Mouse (Mus musculus) limb, embryonic 14.5 days (tissue): ENCODE data around the gene Upk3a. TPM values are rescaled to one million over a fixed set of nuclear protein-coding genes. Genes with fewer than 3 reads are reported as not detected.

Source experiments
- ATAC-seq: fragments of 200-750 bp; cut with Nextera tagmentation; 2 replicates; pipeline ENCODE4 v1.8.0; 2017; ENCODE audit warnings: low read depth, moderate number of reproducible peaks, moderate TSS enrichment; ENCODE audit not compliant: low FRiP score
- DNase-seq: peaks from one replicate; pipeline ENCODE4 v3.0.0-alpha.2; 2015; ENCODE audit warnings: low spot score
- H3K27ac ChIP-seq: fragments of 300-500 bp; sonication (generic); replicated peaks from 2 replicates; pipeline ENCODE4 v1.5.1; 2014; ENCODE audit warnings: low read depth, mild to moderate bottlenecking, low read length, moderate library complexity, mixed read lengths
- H3K27me3 ChIP-seq: fragments of 300-500 bp; sonication (generic); 2 replicates; pipeline ENCODE4 v1.6.1; 2014; ENCODE audit warnings: low read length, mixed read lengths; ENCODE audit not compliant: control insufficient read depth, insufficient read depth
- H3K36me3 ChIP-seq: fragments of 300-500 bp; sonication (generic); 2 replicates; pipeline ENCODE4 v1.6.1; 2014; ENCODE audit warnings: mild to moderate bottlenecking, low read length, moderate library complexity, mixed read lengths; ENCODE audit not compliant: control insufficient read depth, insufficient read depth
- H3K4me1 ChIP-seq: fragments of 300-500 bp; sonication (generic); 2 replicates; pipeline ENCODE4 v1.6.1; 2014; ENCODE audit warnings: antibody characterized with exemption, low read length, mixed read lengths; ENCODE audit not compliant: control insufficient read depth, insufficient read depth
- H3K4me2 ChIP-seq: fragments of 300-500 bp; sonication (generic); replicated peaks from 2 replicates; pipeline ENCODE4 v1.6.1; 2014; ENCODE audit warnings: low read depth, mild to moderate bottlenecking, low read length, moderate library complexity; ENCODE audit not compliant: severe bottlenecking
- H3K4me3 ChIP-seq: fragments of 300-500 bp; sonication (generic); replicated peaks from 2 replicates; pipeline ENCODE4 v1.5.1; 2014; ENCODE audit warnings: low read length
- H3K9ac ChIP-seq: fragments of 300-500 bp; sonication (generic); 2 replicates; pipeline ENCODE4 v1.6.1; 2014; ENCODE audit warnings: mild to moderate bottlenecking, low read depth, low read length, moderate library complexity; ENCODE audit not compliant: severe bottlenecking
- H3K9me3 ChIP-seq: fragments of 300-500 bp; sonication (generic); 2 replicates; pipeline ENCODE4 v1.6.1; 2016; ENCODE audit warnings: low read length; ENCODE audit not compliant: control insufficient read depth
- POLR2A ChIP-seq: fragments of 200-500 bp; IDR thresholded peaks from 2 replicates; pipeline ENCODE4 v1.8.0; 2012; ENCODE audit warnings: inconsistent platforms, mild to moderate bottlenecking, moderate library complexity, borderline replicate concordance; ENCODE audit not compliant: insufficient read depth, insufficient read length; ENCODE audit errors: extremely low read depth
- WGBS: fragments of 180-500 bp; shearing (Covaris S2); extraction: QIAGEN DNeasy Blood & Tissue Kit; methylation state at CpG from one replicate; pipeline ENCODE4 v1.1.7; 2014; 5-methylcytosine and 5-hydroxymethylcytosine counted together
- polyA plus RNA-seq, 2 experiments: library from polyadenylated mRNA; depleted of rRNA in 1 of 2; stranded (reverse) in 1 of 2; unstranded in 1 of 2; fragments of >200 nt; fragmentation: Nextera tagmentation in 1 of 2; extraction: Ambion mirVana in 1 of 2; gene quantifications; 2 replicates each; pipeline versions ENCODE4 v1.2.1 to v1.2.3; 2012 to 2014

The Upk3a gene
- polyA plus RNA-seq, 2 experiments = 0.08 TPM; not detected in 1

GRCm38 (mm10) chr15:85043761-85044160 lies 26.8 kb downstream of the Upk3a start:
- Histone ChIP-seq H3K27me3 (no peaks in the 10 kb centered on the region), H3K4me1 (peaks cover 28% of the 10 kb centered on the region), H3K36me3 (peaks cover 34% of the 10 kb centered on the region), H3K4me3 (no peak overlapping the region), H3K9me3 (no peaks in the 10 kb centered on the region), H3K9ac (no peak overlapping the region), H3K27ac (peak overlapping the region; percentile 88; the same call in 1 of the 2 replicates), H3K4me2 (no peak overlapping the region)
- 73% methylated on average over 5 of the region's 5 CpGs for WGBS
- DNase-seq (no peak), ATAC-seq (no peak)
- TF ChIP-seq POLR2A = no peak

DNA sequence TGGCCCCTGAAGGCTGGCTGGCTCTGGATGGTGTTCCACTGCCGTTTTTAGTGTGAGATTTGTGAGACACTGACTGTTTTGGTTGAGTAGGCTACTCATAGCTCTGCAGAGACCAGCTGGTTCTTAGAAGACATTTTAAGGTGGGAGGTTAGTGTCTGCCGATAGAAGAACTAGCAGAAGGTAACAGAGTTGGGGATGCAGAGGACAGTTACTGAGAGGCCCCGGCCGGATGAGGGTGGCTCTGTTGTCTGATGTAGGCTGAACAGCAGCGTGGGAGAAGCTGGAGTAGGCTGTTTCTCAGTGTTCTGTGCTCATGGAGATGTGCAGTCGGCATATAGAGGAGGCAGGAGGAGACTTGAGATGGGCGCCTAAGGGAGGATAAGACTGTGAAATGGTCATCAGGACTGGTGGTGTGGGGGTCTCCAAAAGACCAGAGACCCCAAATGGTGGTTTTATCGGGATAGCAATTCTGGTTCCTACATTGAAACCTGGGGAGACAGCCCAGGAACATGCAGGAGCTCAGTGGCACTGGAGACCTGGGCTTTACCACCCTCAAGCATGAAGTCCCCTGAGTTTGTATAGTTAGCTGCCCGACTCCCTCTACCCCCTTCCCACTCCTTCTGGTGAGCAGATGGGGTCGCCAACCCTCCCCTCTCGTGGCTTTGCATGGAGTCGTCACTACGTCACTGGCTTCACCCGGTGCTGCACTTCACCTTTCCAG lies 29.4 kb downstream of the Upk3a start:
- peaks cover 57% of the 10 kb centered on the region for H3K36me3 ChIP-seq
- no peak overlapping the region for H3K4me2 ChIP-seq

DNA sequence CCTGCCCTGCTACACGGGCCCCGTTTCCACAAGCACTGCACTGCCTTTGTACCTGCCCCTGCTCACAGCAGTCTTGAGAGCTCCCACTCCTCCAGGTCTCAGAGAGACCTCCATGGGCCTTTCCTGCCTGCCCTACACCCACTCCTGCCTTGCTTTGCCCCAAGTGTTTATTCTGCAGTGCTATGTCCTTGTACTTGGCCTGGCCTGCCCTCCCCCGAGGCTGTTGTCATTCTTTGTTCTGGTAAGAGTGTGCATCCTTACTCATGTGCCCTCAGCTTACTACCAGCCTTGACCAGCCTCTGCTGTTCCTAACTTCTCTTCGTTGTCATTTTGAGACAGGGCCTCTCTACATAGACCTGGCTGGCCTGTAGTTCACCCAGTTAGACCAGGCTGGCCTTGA lies 30.9 kb downstream of the Upk3a start:
- Histone ChIP-seq H3K4me3 (no peak overlapping the region), H3K27ac (no peak overlapping the region), H3K4me1 (peaks cover 15% of the 10 kb centered on the region), H3K36me3 (peaks cover 68% of the 10 kb centered on the region), H3K27me3 (no peaks in the 10 kb centered on the region), H3K9me3 (no peaks in the 10 kb centered on the region), H3K4me2 (no peak overlapping the region), H3K9ac (no peak overlapping the region)
- TF ChIP-seq POLR2A = no peak
- WGBS = 91% methylated on average over 4 of the region's 4 CpGs
- ATAC-seq (no peak), DNase-seq (no peak)

More for the DNA sequence above, 29.4 kb downstream of the Upk3a start:
- no peaks in the 10 kb centered on the region for H3K9me3 ChIP-seq
- ATAC-seq (no peak), DNase-seq (no peak)
- no peak overlapping the region for H3K27ac ChIP-seq
- H3K4me3 ChIP-seq = no peak overlapping the region
- peaks cover 28% of the 10 kb centered on the region for H3K4me1 ChIP-seq
- TF ChIP-seq POLR2A = no peak
- WGBS = 79% methylated on average over 14 of the region's 14 CpGs
- no peak overlapping the region for H3K9ac ChIP-seq
- no peaks in the 10 kb centered on the region for H3K27me3 ChIP-seq

GRCm38 (mm10) chr15:85049758-85050157 lies 32.8 kb downstream of the Upk3a start:
- WGBS = 88% methylated on average over 1 of the region's 1 CpGs
- TF ChIP-seq POLR2A = no peak
- Histone ChIP-seq H3K27me3 (no peaks in the 10 kb centered on the region), H3K4me2 (no peak overlapping the region), H3K27ac (no peak overlapping the region), H3K9ac (no peak overlapping the region), H3K9me3 (no peaks in the 10 kb centered on the region), H3K36me3 (peaks cover 81% of the 10 kb centered on the region), H3K4me1 (no peaks in the 10 kb centered on the region), H3K4me3 (no peak overlapping the region)
- no peak for DNase-seq
- no peak for ATAC-seq

DNA sequence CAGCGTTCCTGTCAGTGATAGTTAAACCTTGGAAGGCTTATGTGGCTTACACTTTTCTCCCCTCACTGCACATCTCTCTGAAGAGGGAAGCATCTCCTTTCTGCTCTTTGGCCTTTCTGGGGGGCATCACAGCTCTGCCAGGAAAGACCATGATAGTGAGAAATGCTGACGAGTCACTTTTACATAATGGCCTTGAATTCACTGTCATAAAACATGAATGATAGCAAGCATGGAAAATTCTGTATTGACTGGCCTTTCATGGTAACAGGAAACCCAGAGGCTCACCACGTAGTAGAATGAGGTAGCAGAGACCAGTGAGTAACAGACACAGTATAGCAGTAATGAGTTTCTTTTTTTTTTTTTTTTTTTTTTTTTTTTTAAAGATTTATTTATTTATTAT lies 37.2 kb downstream of the Upk3a start:
- peaks cover 71% of the 10 kb centered on the region for H3K36me3 ChIP-seq

More for the DNA sequence above, 37.2 kb downstream of the Upk3a start:
- 93% methylated on average over 3 of the region's 3 CpGs for WGBS
- Histone ChIP-seq H3K27ac (no peak overlapping the region), H3K27me3 (no peaks in the 10 kb centered on the region), H3K4me2 (no peak overlapping the region), H3K9me3 (no peaks in the 10 kb centered on the region), H3K4me1 (no peaks in the 10 kb centered on the region), H3K9ac (no peak overlapping the region), H3K4me3 (no peak overlapping the region)
- DNase-seq = no peak
- no peak for ATAC-seq
- TF ChIP-seq POLR2A = no peak
